Mouse (Mus musculus): ENCODE measurements at regions not wholly inside any gene's neighbourhood (a gene's known extent, or its start where the extent isn't known, plus 50 kb on each side); places are given as distances from the start of the nearest gene placed in this dataset.

- no peak for DNase-seq (ENCODE audit: low spot score)
Measured at GRCm38 (mm10) chr6:31658447-31659199, 94.8 kb upstream of the Podxl start.

- no peak for DNase-seq (ENCODE audit: low spot score)
Measured at GRCm38 (mm10) chr6:31650791-31651476, 87.2 kb upstream of the Podxl start.

- DNase-seq (ENCODE audit: low spot score) = no peak
Measured at GRCm38 (mm10) chr6:31645261-31645660, 81.5 kb upstream of the Podxl start.

- DNase-seq (ENCODE audit: low spot score) = no peak
Measured at GRCm38 (mm10) chr6:31644504-31644903, 80.7 kb upstream of the Podxl start.

GRCm38 (mm10) chr6:31642451-31642942, 78.7 kb upstream of the Podxl start:
- no peak for DNase-seq (ENCODE audit: low spot score)

- DNase-seq (ENCODE audit: low spot score) = no peak
Measured at GRCm38 (mm10) chr6:31640745-31641144, 77.0 kb upstream of the Podxl start.

- no peak for DNase-seq (ENCODE audit: low spot score)
Measured at GRCm38 (mm10) chr6:31639460-31639859, 75.7 kb upstream of the Podxl start.

GRCm38 (mm10) chr6:31638434-31639220, 74.8 kb upstream of the Podxl start:
- no peak for DNase-seq (ENCODE audit: low spot score)

GRCm38 (mm10) chr6:31637371-31638052, 73.7 kb upstream of the Podxl start:
- DNase-seq (ENCODE audit: low spot score) = no peak

- DNase-seq (ENCODE audit: low spot score) = no peak
Measured at GRCm38 (mm10) chr6:31636954-31637353, 73.2 kb upstream of the Podxl start.

- no peak for DNase-seq (ENCODE audit: low spot score)
Measured at GRCm38 (mm10) chr6:31632485-31632884, 68.7 kb upstream of the Podxl start.

GRCm38 (mm10) chr6:31630009-31630408, 66.2 kb upstream of the Podxl start:
- DNase-seq (ENCODE audit: low spot score) = no peak

GRCm38 (mm10) chr6:31627912-31628311, 64.1 kb upstream of the Podxl start:
- no peak for DNase-seq (ENCODE audit: low spot score)

GRCm38 (mm10) chr6:31625055-31625454, 61.3 kb upstream of the Podxl start:
- DNase-seq (ENCODE audit: low spot score) = no peak

GRCm38 (mm10) chr6:31624374-31624773, 60.6 kb upstream of the Podxl start:
- no peak for DNase-seq (ENCODE audit: low spot score)

GRCm38 (mm10) chr6:31621023-31621422, 57.2 kb upstream of the Podxl start:
- DNase-seq (ENCODE audit: low spot score) = no peak

- DNase-seq (ENCODE audit: low spot score) = no peak
Measured at GRCm38 (mm10) chr6:31618852-31619251, 55.1 kb upstream of the Podxl start.

GRCm38 (mm10) chr6:31617341-31617740, 53.6 kb upstream of the Podxl start:
- DNase-seq (ENCODE audit: low spot score) = no peak

- DNase-seq (ENCODE audit: low spot score) = no peak
Measured at GRCm38 (mm10) chr6:31615426-31615970, 51.7 kb upstream of the Podxl start.

- DNase-seq (ENCODE audit: low spot score) = no peak
Measured at GRCm38 (mm10) chr6:31614563-31614962, 50.8 kb upstream of the Podxl start.

- DNase-seq (ENCODE audit: low spot score) = no peak
Measured at GRCm38 (mm10) chr6:31613590-31614319, 50.0 kb upstream of the Podxl start.

Data from testis, postnatal 14 days (tissue).